Mouse (Mus musculus) bone marrow, adult 2 months (tissue): ENCODE data around the gene Poc1a. TPM values are rescaled to one million over a fixed set of nuclear protein-coding genes. Genes with fewer than 3 reads are reported as not detected.
A peak's percentile ranks its signal among the peaks of the same experiment; 100 is the strongest.

ENCODE experiments used
- H3K27ac ChIP-seq: fragments of 200-500 bp; 2 replicates; pipeline ENCODE4 v1.5.1; 2012; ENCODE audit warnings: low read depth, mild to moderate bottlenecking, control low read depth, inconsistent platforms, low read length; ENCODE audit not compliant: control insufficient read depth, poor library complexity, insufficient read depth
- H3K4me1 ChIP-seq: fragments of 200-500 bp; 2 replicates; pipeline ENCODE4 v1.6.1; 2011; ENCODE audit warnings: low read length; ENCODE audit not compliant: control insufficient read depth, insufficient read depth
- H3K4me3 ChIP-seq: fragments of 200-500 bp; replicated peaks from 2 replicates; pipeline ENCODE3; 2011; ENCODE audit warnings: mild to moderate bottlenecking, low read depth, low read length, control low read depth; ENCODE audit not compliant: control insufficient read depth
- CTCF ChIP-seq: fragments of 200-500 bp; IDR thresholded peaks from 2 replicates; pipeline ENCODE4 v1.5.1; 2011; ENCODE audit warnings: low read length, control low read depth; ENCODE audit not compliant: control insufficient read depth, insufficient read depth
- POLR2A ChIP-seq: fragments of 200-500 bp; IDR thresholded peaks from 2 replicates; pipeline ENCODE4 v1.6.1; 2011; ENCODE audit warnings: low read depth, mild to moderate bottlenecking, control low read depth, low read length, borderline replicate concordance; ENCODE audit not compliant: control insufficient read depth
- WGBS: fragments of 180-500 bp; shearing (Covaris S2); methylation state at CpG from one replicate; pipeline ENCODE4 v1.1.7; 2018; 5-methylcytosine and 5-hydroxymethylcytosine counted together
- polyA plus RNA-seq: library from polyadenylated mRNA; stranded (reverse); fragments of >200 nt; gene quantifications from 2 replicates; pipeline ENCODE4 v1.2.4, GENCODE M21; 2011; ENCODE audit warnings: low replicate concordance; ENCODE audit not compliant: missing spikeins, insufficient read depth, insufficient read length

Poc1a gene
- polyA plus RNA-seq, 1 experiment: 46.9 TPM

- under 1% methylated on average over 36 of the region's 36 CpGs for WGBS
- Histone ChIP-seq H3K4me3 (peak overlapping the region; percentile 74), H3K27ac (peak overlapping the region; percentile 78), H3K4me1 (peaks cover 14% of the 10 kb centered on the region)
- TF ChIP-seq POLR2A (peak; percentile 50; the same call in 1 of the 2 replicates), CTCF (no peak)
These were observed 86.8 kb downstream of the Poc1a start for GRCm38 (mm10) chr9:106367592-106368111.

- TF ChIP-seq CTCF (no peak), POLR2A (peak; percentile 39; the same call in 1 of the 2 replicates)
- under 1% methylated on average over 51 of the region's 57 CpGs for WGBS
- H3K27ac ChIP-seq: peak within 1 kb of the TSS; percentile 78
- peak within 1 kb of the TSS; percentile 85 for H3K4me3 ChIP-seq
- H3K4me1 ChIP-seq: peaks cover 16% of the 10 kb centered on the region
These were observed 87.4 kb downstream of the Poc1a start, which contains the start of gene Dusp7 for GRCm38 (mm10) chr9:106368112-106368717. Gene Dusp7, plus strand, starts transcription at chr9:106368632.

GRCm38 (mm10) chr9:106368831-106369501 lies 88.1 kb downstream of the Poc1a start:
- WGBS: under 1% methylated on average over 71 of the region's 72 CpGs
- Histone ChIP-seq H3K27ac (peak overlapping the region; percentile 78), H3K4me3 (peak overlapping the region; percentile 85), H3K4me1 (peaks cover 16% of the 10 kb centered on the region)
- TF ChIP-seq CTCF (peak; percentile 43; the same call in 1 of the 2 replicates), POLR2A (peak; percentile 16; the same call in 1 of the 2 replicates)

- 12% methylated on average over 11 of the region's 11 CpGs for WGBS
- Histone ChIP-seq H3K4me1 (peaks cover 16% of the 10 kb centered on the region), H3K27ac (no peak overlapping the region), H3K4me3 (peak overlapping the region; percentile 85)
- TF ChIP-seq CTCF (no peak), POLR2A (no peak)
These were observed 89.1 kb downstream of the Poc1a start for GRCm38 (mm10) chr9:106369801-106370485.

GRCm38 (mm10) chr9:106370620-106371383 lies 89.9 kb downstream of the Poc1a start:
- WGBS: 86% methylated on average over 30 of the region's 30 CpGs
- H3K4me3 ChIP-seq: no peak overlapping the region
- H3K4me1 ChIP-seq: peaks cover 13% of the 10 kb centered on the region; the same call in 1 of the 2 replicates
- peak overlapping the region; percentile 92 for H3K27ac ChIP-seq
- TF ChIP-seq POLR2A (no peak), CTCF (no peak)

- peaks cover 13% of the 10 kb centered on the region; the same call in 1 of the 2 replicates for H3K4me1 ChIP-seq
- 40% methylated on average over 6 of the region's 6 CpGs for WGBS
- peak overlapping the region; percentile 53 for H3K4me3 ChIP-seq
- peak overlapping the region; percentile 92 for H3K27ac ChIP-seq
- TF ChIP-seq CTCF (no peak), POLR2A (no peak)
These were observed 90.5 kb downstream of the Poc1a start for GRCm38 (mm10) chr9:106371384-106371671.

GRCm38 (mm10) chr9:106371776-106372175 lies 90.9 kb downstream of the Poc1a start:
- TF ChIP-seq POLR2A: peak; percentile 20; the same call in 1 of the 2 replicates
- no peak for TF ChIP-seq CTCF
- peak overlapping the region; percentile 53 for H3K4me3 ChIP-seq
- H3K27ac ChIP-seq: peak overlapping the region; percentile 92
- WGBS: 15% methylated on average over 6 of the region's 6 CpGs
- H3K4me1 ChIP-seq: peaks cover 13% of the 10 kb centered on the region; the same call in 1 of the 2 replicates
